ENCODE assay signal across 8 mouse cellular contexts in the genomic region with DNA sequence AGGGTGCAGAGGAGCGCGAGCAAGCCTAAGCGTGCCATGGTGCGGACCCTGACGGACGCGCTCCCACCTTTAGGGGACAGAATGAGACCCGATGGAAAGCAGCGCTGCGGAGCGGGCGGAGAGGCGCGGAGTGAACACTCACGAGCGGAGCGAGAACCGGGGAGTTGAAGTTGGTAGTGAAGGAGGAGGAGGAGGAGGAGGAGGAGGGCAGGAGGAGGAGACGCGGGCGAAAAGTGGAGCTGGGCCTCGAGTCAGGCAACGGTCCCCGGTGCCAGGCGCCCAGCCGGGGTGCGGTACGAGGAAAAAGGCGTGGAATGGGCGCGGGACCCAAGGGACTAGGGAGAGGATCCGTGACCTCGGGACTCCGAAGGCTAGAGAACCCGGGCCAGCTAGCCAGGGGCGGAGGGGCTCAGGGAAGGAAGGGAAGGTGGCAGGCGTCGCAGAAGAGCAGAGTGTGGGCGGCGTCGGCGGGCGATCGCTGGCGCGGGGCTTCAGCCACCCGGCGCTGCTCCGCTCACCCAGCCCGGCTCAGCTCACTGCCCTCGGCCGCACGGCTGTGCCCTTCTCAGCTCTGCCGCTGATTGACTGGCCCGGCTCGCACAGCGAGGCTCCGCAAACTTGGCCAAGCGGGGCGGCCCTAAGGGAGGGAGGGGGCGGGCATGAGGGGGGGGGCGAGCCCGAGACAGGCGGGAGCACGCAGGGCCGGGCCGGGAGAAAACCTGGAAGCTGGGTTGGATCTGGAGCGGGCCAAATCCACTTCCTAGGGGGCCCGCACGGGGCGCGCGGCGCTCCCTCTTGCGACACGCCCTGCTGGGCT. TPM values are rescaled to one million over a fixed set of nuclear protein-coding genes. Genes with fewer than 3 reads are reported as not detected.
DNase-seq lines count a peak whose midpoint lies in the region; ATAC-seq and TF ChIP-seq lines count a peak whose summit lies in the region.

A gene (minus strand): TSS at position 515 of the 817 bp plus-strand sequence.

- DNase-seq in adrenal gland, postnatal 14 days = peak; percentile 89
- peak; percentile 62 for DNase-seq in embryo, embryonic 10 days (ENCODE audit: low spot score)
- DNase-seq in gastrocnemius, postnatal 25 days = peak; percentile 79
- DNase-seq in hindbrain, postnatal 0 days (ENCODE audit: low spot score) = peak; percentile 72
- peak; percentile 53 to 58 for DNase-seq in left cerebral cortex, postnatal 14 days (ENCODE audit: low spot score in 2 of 2)
- DNase-seq in right cerebral cortex, postnatal 36 days (ENCODE audit: low spot score in 2 of 2) = peak; percentile 14 to 18
- no peak for DNase-seq in thymus, adult 18-20 months

- no peaks in the 10 kb centered on the region for H3K27me3 ChIP-seq in hindbrain, postnatal 0 days (ENCODE audit: insufficient read depth, low read length)
- H3K27me3 ChIP-seq in megakaryocyte, embryonic 14.5 days (replicated peaks) = peaks cover 56% of the 10 kb centered on the region

- 35% methylated on average over 59 of the region's 76 CpGs for WGBS in hindbrain, postnatal 0 days

- no peak; the same call in 1 of the 2 replicates for TF ChIP-seq CTCF in hindbrain, postnatal 0 days (IDR thresholded peaks at IDR 0.05; ENCODE audit: low read depth)

- no peaks in the 10 kb centered on the region for H3K36me3 ChIP-seq in hindbrain, postnatal 0 days (ENCODE audit: insufficient read depth, low read length)
- H3K36me3 ChIP-seq in megakaryocyte, embryonic 14.5 days (replicated peaks; ENCODE audit: low read length) = no peaks in the 10 kb centered on the region

- peak within 1 kb of the TSS; percentile 71 for H3K4me2 ChIP-seq in hindbrain, postnatal 0 days (ENCODE audit: low read depth, low read length)

- H3K27ac ChIP-seq in hindbrain, postnatal 0 days = no peak within 1 kb of the TSS

- ATAC-seq in hindbrain, postnatal 0 days = peak; percentile 94

- peak within 1 kb of the TSS; percentile 48 for H3K4me3 ChIP-seq in hindbrain, postnatal 0 days (ENCODE audit: low read length)
- H3K4me3 ChIP-seq in megakaryocyte, embryonic 14.5 days (replicated peaks) = peak within 1 kb of the TSS; percentile 86

- H3K4me1 ChIP-seq in hindbrain, postnatal 0 days (ENCODE audit: insufficient read depth, low read length) = no peaks in the 10 kb centered on the region
- peaks cover 3% of the 10 kb centered on the region; the same call in 1 of the 2 replicates for H3K4me1 ChIP-seq in megakaryocyte, embryonic 14.5 days

- peak within 1 kb of the TSS; percentile 46 for H3K9ac ChIP-seq in hindbrain, postnatal 0 days (replicated peaks; ENCODE audit: low read length)

- intact Hi-C loops in left cerebral cortex, postnatal 14 days (cut with DNase I) = loop anchor here (10.0 kb wide), 1 partner anchor 200 kb away; no protein-coding TSS in a partner anchor

- H3K9me3 ChIP-seq in hindbrain, postnatal 0 days (ENCODE audit: low read length) = no peaks in the 10 kb centered on the region
- H3K9me3 ChIP-seq in megakaryocyte, embryonic 14.5 days = peaks cover 16% of the 10 kb centered on the region; the same call in 1 of the 2 replicates

RNA-seq across cellular contexts. Expression of the gene that starts here (rescaled TPM):
- total RNA-seq in adrenal gland, postnatal 14 days (2021) = 101 and 125 TPM in 2 replicates
- total RNA-seq in gastrocnemius, postnatal 25 days (2021) = 10 to 100 TPM; 40.1 to 40.9 TPM
- 3.1 and 3.2 TPM in 2 replicates for total RNA-seq in hindbrain, postnatal 0 days (2014; rRNA removed)
- polyA plus RNA-seq in hindbrain, postnatal 0 days (2015; fragmentation: Nextera tagmentation; extraction: Ambion mirVana) = 9.7 and 10.3 TPM in 2 replicates
- 10 to 100 TPM; 22.4 to 24.1 TPM for total RNA-seq in left cerebral cortex, postnatal 14 days (2021)
- 1.6 and 3.6 TPM in 2 replicates for polyA plus RNA-seq in megakaryocyte, embryonic 14.5 days (2012; ENCODE audit: insufficient read depth, low replicate concordance)

Comparison
In these comparisons a context has a peak if more than half of its experiments do, and no peak if none do; other contexts are left out.
1. DNase-seq: peak in adrenal gland, postnatal 14 days (single experiment), embryo, embryonic 10 days (single experiment), gastrocnemius, postnatal 25 days (single experiment), hindbrain, postnatal 0 days (single experiment), left cerebral cortex, postnatal 14 days (2 of 2) and right cerebral cortex, postnatal 36 days (2 of 2); none in thymus, adult 18-20 months (0 of 2).